Mouse (Mus musculus) forebrain, embryonic 14.5 days (tissue): ENCODE data around the gene Manba. TPM values are rescaled to one million over a fixed set of nuclear protein-coding genes. Genes with fewer than 3 reads are reported as not detected.
"Not testable (repeated sequence)": the region's sequence is repeated elsewhere in the genome, so short reads cannot be mapped to it uniquely, and the experiment has no call there.

Source experiments
- ATAC-seq: fragments of 200-750 bp; cut with Nextera tagmentation; 2 replicates; pipeline ENCODE4 v1.8.0; 2017; ENCODE audit warnings: mild to moderate bottlenecking, moderate library complexity
- DNase-seq: peaks from one replicate; pipeline ENCODE4 v3.0.0-alpha.2; 2015; ENCODE audit warnings: low spot score
- H3K27ac ChIP-seq: fragments of 300-500 bp; sonication (generic); 2 replicates; pipeline ENCODE4 v1.5.1; 2014; ENCODE audit warnings: low read depth, mild to moderate bottlenecking, control low read depth, low read length, moderate library complexity
- H3K27me3 ChIP-seq: fragments of 300-500 bp; sonication (generic); replicated peaks from 2 replicates; pipeline ENCODE4 v1.6.1; 2014; ENCODE audit warnings: low read length, control low read depth, mixed read lengths; ENCODE audit not compliant: control insufficient read depth, insufficient read depth
- H3K36me3 ChIP-seq: fragments of 300-500 bp; sonication (generic); 2 replicates; pipeline ENCODE4 v1.6.1; 2014; ENCODE audit warnings: low read length, control low read depth; ENCODE audit not compliant: control insufficient read depth, insufficient read depth
- H3K4me1 ChIP-seq: fragments of 300-500 bp; sonication (generic); 2 replicates; pipeline ENCODE4 v1.6.1; 2014; ENCODE audit warnings: antibody characterized with exemption, low read length, control low read depth; ENCODE audit not compliant: control insufficient read depth, insufficient read depth
- H3K4me2 ChIP-seq: fragments of 300-500 bp; sonication (generic); 2 replicates; pipeline ENCODE4 v1.6.1; 2014; ENCODE audit warnings: mild to moderate bottlenecking, control low read depth, low read length
- H3K4me3 ChIP-seq: fragments of 300-500 bp; sonication (generic); 2 replicates; pipeline ENCODE4 v1.5.1; 2014; ENCODE audit warnings: low read depth, low read length, control low read depth
- H3K9ac ChIP-seq: fragments of 300-500 bp; sonication (generic); 2 replicates; pipeline ENCODE4 v1.6.1; 2014; ENCODE audit warnings: mild to moderate bottlenecking, low read length, control low read depth, moderate library complexity
- H3K9me3 ChIP-seq: fragments of 300-500 bp; sonication (generic); replicated peaks from 2 replicates; pipeline ENCODE4 v1.6.1; 2016; ENCODE audit warnings: low read length, control low read depth, mixed read lengths; ENCODE audit not compliant: control insufficient read depth
- WGBS: fragments of 180-500 bp; shearing (Covaris S2); extraction: QIAGEN DNeasy Blood & Tissue Kit; methylation state at CpG from one replicate; pipeline ENCODE4 v1.1.7; 2014; 5-methylcytosine and 5-hydroxymethylcytosine counted together
- polyA plus RNA-seq: library from polyadenylated mRNA; unstranded; fragments of >200 nt; fragmentation: Nextera tagmentation; extraction: Ambion mirVana; gene quantifications from 2 replicates; pipeline ENCODE4 v1.2.1, GENCODE M21; 2014

Gene Manba
- polyA plus RNA-seq, 1 experiment from 2014 or later = 4.1 TPM

- H3K4me2 ChIP-seq, H3K4me1 ChIP-seq, H3K27me3 ChIP-seq, H3K36me3 ChIP-seq, H3K9me3 ChIP-seq, ATAC-seq, H3K4me3 ChIP-seq, H3K9ac ChIP-seq, DNase-seq, H3K27ac ChIP-seq: not testable (repeated sequence)
- WGBS = 27% methylated on average over 2 of the region's 2 CpGs
Measured at GRCm38 (mm10) chr3:135524900-135525299, 39.5 kb downstream of the Manba start.

- no peak for ATAC-seq
Measured at GRCm38 (mm10) chr3:135529670-135530069, 44.3 kb downstream of the Manba start.

DNA sequence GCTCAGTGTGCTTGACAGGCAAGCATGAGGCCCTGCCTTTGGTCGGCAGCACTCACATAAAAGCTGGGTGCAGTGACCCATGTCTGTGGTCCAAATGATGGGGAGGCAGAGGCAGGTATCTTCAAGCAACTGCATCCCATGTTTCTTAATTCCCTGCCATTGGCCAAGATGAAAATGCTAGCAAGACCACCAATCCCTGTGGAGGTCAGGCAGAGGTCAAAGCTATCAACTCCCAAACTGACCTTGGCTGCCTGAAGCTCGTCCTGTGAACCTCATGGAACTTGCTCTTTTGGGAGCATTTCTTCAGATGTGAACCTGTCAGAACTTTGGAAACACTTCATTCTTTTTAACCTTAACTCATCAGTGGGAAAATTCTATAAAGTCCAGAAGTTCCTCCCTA is 46.4 kb downstream of the Manba start:
- Histone ChIP-seq H3K4me3 (no peak overlapping the region), H3K27ac (no peak overlapping the region), H3K36me3 (no peaks in the 10 kb centered on the region), H3K27me3 (no peaks in the 10 kb centered on the region), H3K9ac (no peak overlapping the region), H3K4me1 (no peaks in the 10 kb centered on the region), H3K9me3 (no peaks in the 10 kb centered on the region), H3K4me2 (no peak overlapping the region)
- WGBS = 77% methylated on average over 2 of the region's 2 CpGs
- ATAC-seq = no peak
- no peak for DNase-seq

More at GRCm38 (mm10) chr3:135529670-135530069, 44.3 kb downstream of the Manba start:
- Histone ChIP-seq H3K4me3 (no peak overlapping the region), H3K9me3 (no peaks in the 10 kb centered on the region), H3K4me2 (no peak overlapping the region), H3K4me1 (no peaks in the 10 kb centered on the region), H3K27me3 (no peaks in the 10 kb centered on the region), H3K9ac (no peak overlapping the region), H3K27ac (no peak overlapping the region), H3K36me3 (no peaks in the 10 kb centered on the region)
- WGBS = 83% methylated on average over 7 of the region's 7 CpGs
- no peak for DNase-seq

DNA sequence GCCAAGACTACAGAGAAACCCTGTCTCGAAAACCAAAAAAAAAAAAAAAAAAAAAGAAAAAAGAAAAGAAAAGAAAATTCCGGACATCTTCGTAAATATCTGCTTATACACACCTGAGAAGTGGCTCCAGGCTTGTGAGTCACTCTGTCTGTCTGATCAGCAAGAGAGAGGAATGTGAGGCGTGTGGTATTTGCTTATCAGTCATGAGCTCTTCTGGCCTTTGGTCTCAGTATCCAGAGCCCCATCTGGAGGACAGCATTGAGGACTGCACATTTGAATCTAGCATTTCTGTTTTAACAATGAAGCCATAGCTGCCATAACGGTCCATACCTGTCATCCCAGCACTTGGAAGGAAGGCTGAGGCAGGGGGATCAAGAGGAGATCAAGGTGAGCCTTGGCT is 48.7 kb downstream of the Manba start:
- no peak overlapping the region for H3K4me3 ChIP-seq
- H3K4me2 ChIP-seq = no peak overlapping the region
- H3K4me1 ChIP-seq = no peaks in the 10 kb centered on the region
- ATAC-seq (no peak), DNase-seq (no peak)
- no peak overlapping the region for H3K27ac ChIP-seq
- no peak overlapping the region for H3K9ac ChIP-seq
- H3K27me3 ChIP-seq = no peaks in the 10 kb centered on the region
- WGBS = 88% methylated on average over 4 of the region's 5 CpGs
- H3K36me3 ChIP-seq = no peaks in the 10 kb centered on the region
- no peaks in the 10 kb centered on the region for H3K9me3 ChIP-seq

DNA sequence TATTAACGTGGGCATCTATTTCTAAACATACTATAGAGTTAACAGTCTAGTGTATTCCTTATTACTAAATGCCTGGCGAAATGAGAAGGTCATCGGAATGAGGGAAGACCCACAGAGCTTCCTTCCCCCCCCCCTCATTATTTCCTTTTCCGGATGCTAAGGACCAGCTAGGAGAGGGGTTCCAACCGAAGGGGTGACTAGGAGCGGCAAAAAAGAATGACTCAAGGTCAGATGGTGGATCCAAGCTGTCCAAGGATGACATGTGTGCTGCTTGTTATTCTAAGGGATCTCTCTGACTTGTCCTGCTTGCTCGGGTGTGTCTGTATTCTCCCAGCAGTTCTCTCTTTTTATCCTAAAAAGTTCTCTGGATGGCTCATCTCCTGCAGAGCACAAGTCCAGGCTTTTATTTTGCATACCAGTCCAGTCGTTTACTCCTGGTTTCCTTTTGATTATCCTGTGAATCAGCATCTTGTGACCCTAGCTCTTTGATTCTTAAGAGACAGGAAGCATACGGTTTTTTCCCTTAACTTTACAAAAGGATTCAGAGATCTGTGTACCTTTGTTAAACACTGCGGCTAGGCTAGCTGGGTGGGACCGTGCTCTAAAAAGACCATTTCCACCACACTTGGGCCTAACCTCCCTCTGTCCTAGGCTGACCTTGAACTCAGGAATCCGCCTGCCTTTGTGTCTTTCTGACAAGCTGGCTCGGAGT is 61.0 kb downstream of the Manba start:
- Histone ChIP-seq H3K27me3 (no peaks in the 10 kb centered on the region), H3K4me3 (no peak overlapping the region), H3K27ac (no peak overlapping the region), H3K9ac (no peak overlapping the region), H3K36me3 (no peaks in the 10 kb centered on the region), H3K4me2 (no peak overlapping the region), H3K4me1 (no peaks in the 10 kb centered on the region), H3K9me3 (no peaks in the 10 kb centered on the region)
- 67% methylated on average over 13 of the region's 13 CpGs for WGBS
- DNase-seq (no peak), ATAC-seq (no peak)

GRCm38 (mm10) chr3:135547298-135547697 is 61.9 kb downstream of the Manba start:
- Histone ChIP-seq H3K9ac (no peak overlapping the region), H3K36me3 (no peaks in the 10 kb centered on the region), H3K4me2 (no peak overlapping the region), H3K27me3 (no peaks in the 10 kb centered on the region), H3K27ac (no peak overlapping the region), H3K9me3 (no peaks in the 10 kb centered on the region), H3K4me3 (no peak overlapping the region), H3K4me1 (no peaks in the 10 kb centered on the region)
- no peak for ATAC-seq
- no peak for DNase-seq
- 39% methylated on average over 8 of the region's 8 CpGs for WGBS

- DNase-seq (no peak), ATAC-seq (no peak)
- Histone ChIP-seq H3K4me1 (no peaks in the 10 kb centered on the region), H3K4me2 (no peak overlapping the region), H3K27ac (no peak overlapping the region), H3K27me3 (no peaks in the 10 kb centered on the region), H3K9ac (no peak overlapping the region), H3K36me3 (no peaks in the 10 kb centered on the region), H3K9me3 (no peaks in the 10 kb centered on the region), H3K4me3 (no peak overlapping the region)
- WGBS = 76% methylated on average over 5 of the region's 5 CpGs
Measured at GRCm38 (mm10) chr3:135552874-135553273, 67.5 kb downstream of the Manba start.

DNA sequence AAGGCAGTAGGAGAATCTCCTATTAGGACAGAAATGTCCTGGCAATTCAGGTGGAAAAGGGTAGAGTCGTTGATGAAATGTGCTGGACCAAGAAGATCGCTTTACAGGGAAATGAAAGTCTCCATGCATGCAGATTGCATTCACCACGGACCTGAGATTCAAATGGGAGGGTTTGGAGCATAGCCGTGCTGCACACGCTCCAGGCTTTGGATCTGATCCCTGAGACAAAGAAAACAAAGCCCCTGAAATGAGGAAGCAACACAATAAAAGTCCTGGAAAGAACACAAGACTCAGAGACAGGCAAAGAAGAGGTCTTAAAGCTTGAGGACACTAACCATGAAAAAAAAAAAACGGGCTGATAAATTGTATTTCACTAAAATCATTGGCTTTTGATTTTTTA is 69.8 kb downstream of the Manba start:
- no peak for ATAC-seq
- no peak for DNase-seq
- H3K4me2 ChIP-seq = no peak overlapping the region
- no peaks in the 10 kb centered on the region for H3K36me3 ChIP-seq
- 48% methylated on average over 6 of the region's 6 CpGs for WGBS
- H3K9me3 ChIP-seq = no peaks in the 10 kb centered on the region
- H3K9ac ChIP-seq = no peak overlapping the region
- H3K27me3 ChIP-seq = no peaks in the 10 kb centered on the region
- H3K4me1 ChIP-seq = no peaks in the 10 kb centered on the region
- no peak overlapping the region for H3K27ac ChIP-seq
- no peak overlapping the region for H3K4me3 ChIP-seq

DNA sequence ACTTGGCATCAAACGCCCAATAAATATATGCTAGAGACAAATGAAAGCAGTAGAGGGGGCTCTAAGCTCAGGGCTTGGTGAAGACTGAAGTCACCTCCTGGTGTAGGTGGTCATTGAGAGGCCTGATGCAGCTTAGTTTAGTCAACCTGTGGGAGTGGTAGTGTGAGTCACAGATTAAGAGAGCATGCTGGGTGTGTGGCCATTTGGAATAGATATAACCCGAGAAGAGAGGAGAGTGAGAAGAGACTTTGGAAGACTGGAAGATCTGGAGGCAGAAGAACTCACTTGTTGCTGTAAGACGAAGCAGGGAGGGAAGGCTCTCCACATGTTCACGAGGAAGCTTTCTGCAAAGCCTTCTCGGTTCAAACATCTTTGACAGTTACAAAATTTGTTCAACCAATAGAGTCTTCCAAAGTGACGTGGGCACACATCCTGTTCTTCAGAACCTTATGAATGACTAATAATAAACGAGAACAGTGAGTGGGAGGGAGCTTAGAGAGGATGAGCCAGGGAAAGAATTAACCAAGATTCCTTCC is 70.7 kb downstream of the Manba start:
- no peak overlapping the region for H3K9ac ChIP-seq
- H3K4me3 ChIP-seq = no peak overlapping the region
- no peaks in the 10 kb centered on the region for H3K4me1 ChIP-seq
- no peak for DNase-seq
- H3K27me3 ChIP-seq = no peaks in the 10 kb centered on the region
- no peak overlapping the region for H3K27ac ChIP-seq
- WGBS = 83% methylated on average over 7 of the region's 7 CpGs
- H3K36me3 ChIP-seq = no peaks in the 10 kb centered on the region
- no peaks in the 10 kb centered on the region for H3K9me3 ChIP-seq
- ATAC-seq = no peak
- no peak overlapping the region for H3K4me2 ChIP-seq
